Mouse (Mus musculus): Measurements from ENCODE around the gene Zbtb44.

Zbtb44 gene

DNA sequence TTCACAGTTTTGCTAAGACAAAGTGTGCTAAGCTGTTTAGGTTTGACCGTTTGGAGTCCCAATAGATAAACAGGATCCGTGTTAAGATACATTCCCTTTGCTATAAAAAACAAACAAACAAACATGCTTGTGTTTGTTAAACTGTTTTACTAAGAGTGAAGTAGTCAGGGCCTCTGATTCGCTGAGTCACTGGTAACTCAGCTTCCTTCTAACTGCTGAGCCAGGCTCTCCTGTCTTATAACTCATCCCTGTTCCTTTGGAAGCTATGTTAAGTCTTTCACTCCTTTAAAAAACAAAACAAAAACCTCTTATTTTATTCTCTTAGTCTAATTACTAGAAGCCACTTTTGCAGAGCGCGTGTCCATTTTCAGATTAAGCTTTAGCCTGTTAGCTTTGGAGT is 41.8 kb downstream of the Zbtb44 start:
- DNase-seq, result no peak

DNA sequence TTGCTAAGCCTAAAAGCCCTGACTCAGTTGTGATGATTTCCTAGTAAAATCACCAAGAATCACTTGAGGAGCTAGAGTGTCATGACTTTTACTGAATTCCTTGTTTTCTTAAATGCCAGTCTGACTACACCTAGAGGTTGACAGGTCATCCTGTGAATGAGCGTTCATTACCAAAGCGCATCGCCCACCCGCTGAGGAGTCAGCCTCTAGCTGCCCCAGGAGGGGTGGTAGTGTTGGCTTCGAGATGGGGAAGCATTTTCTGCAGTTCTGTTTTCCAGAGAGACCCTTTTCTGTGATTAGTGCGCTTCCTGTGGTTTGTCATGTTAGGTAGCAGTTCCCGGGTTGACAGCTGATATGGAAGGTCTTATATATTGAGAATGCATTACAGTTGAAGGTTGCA is 43.4 kb downstream of the Zbtb44 start:
- no peak for DNase-seq

DNA sequence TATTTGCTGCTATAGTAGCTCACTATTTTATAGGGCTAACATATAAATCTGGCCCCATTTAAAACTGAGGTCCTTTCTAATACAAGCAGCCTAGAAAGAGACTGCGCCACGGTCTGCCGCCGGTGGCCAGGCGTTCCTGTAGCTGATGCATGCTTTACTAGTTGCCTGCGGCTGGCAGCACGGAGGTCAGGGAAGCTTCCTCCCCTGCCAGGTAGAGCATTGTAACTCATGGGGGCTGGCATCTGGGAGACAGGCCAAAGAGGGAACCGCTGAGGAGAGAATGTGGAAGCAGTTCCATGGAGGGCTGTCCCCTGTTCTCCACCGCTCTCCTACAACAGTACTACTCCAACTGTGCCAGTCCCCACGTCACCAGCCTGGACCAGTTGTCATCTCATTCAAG is 44.4 kb downstream of the Zbtb44 start:
- DNase-seq, result no peak

DNA sequence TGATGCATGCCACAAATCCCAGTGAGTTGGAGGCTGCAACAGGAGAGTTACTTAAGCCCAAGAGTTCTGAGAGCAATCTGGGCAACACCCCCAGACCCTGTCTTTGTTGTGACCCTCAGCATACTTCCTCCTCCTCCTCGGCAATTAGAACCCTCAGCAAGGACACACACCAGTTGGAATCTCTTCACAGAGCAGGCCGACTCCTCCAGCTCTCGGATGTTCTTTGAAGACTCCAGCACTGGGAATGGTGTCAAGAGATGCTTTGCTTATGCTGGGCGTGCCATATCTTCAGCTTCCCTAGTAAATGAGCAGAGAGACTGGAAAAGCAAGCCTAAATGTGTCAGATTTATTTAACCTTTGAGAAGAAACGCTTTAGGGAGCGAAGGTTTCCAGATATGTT is 50.3 kb downstream of the Zbtb44 start:
- DNase-seq, result no peak

DNA sequence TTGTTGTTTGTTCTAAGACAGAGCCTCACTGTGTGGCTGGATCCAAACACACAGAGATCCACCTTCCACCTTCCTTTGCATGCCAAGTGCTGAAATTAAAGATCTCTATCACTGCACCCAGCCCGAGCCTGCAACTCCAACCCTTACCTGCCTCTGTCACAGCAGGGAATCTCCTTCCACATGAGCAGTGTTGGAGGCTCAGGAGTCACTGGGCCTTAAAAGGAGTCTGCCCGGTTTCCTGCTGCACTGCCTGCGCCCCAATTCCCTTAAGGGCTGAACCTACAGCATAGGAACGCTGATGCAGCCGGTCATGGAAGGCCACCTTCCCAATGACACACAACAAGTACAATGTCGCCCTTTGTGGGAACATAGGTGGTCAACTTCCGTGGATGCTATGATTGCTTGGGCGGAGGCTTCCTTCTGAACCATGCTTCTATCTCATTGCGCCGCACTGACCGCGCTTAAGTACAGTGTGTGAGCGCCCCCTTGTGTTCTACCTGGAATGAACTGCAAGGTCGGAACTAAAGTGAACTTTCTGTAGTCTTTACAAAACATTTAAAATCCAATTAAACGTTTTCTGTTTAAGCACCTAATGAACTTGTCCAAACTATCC is 51.7 kb downstream of the Zbtb44 start:
- peak; percentile 86 for DNase-seq

DNA sequence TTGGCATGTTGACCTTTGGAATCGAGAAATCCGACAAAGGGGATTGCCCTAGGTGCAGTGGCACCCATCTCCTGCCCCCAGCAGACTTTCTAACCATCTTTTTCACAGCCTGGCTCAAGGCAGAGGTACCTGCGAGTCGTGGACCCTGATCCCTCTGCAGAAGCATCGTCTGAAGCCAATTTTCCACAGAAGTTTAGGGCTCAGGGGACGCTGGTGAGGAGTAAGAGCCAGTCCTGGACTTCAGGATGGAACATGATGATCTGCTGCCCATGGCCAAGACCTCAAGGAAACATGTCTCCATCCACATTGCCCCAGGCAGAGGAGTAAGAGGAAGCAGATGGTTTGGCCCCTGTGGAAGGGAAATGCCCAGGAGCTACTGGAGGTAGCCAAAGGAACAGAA is 52.3 kb downstream of the Zbtb44 start:
- no peak for DNase-seq

DNA sequence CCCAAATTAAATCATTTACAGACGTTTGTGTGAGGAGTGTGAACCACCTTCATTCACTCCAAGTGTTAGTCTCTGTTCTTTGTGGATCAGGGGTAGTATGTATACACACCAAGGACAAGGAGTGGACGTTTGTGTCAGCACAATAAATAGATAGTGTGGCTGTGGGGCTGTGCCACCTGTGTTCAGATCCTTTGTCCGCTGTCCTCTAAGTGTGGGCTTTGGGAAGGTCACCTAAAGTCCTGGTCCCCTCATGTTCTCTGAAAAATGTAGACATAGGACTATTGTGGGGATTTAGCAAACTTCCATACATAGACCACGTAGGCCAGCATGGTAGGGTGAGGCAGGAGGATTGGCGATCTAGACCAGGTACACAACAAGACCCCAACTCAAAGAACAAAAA is 55.1 kb downstream of the Zbtb44 start:
- DNase-seq, result no peak

DNA sequence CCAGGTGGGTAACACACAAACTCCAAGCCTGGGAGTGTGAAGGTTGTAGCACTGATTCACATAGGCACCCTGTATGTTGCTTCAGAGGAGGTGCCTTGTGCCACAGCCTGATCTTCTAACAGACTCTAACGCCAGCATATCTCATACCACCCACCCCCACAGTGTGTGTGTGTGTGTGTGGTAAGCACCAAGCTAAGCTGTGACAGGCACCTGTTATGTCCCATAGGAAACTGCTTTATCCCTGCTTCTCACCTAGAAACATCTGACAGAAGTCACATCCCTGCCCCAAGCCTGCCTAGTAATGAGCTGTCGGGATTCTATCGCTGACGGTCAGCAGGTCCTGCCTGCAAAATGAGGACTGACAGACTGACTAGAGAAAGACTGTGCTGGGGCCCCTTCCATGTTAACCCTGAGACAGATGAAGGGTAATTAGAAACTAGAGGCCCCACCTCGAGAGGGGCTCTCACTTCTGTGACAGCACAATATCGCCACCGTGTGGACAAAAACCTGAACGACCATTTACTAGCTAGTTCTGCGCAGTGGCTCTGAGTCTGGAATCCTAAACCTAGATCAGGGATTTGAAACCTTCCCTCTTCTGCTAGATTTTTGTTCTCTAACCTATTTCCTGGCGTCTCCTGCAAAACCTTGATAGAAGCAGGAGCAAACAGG is 55.8 kb downstream of the Zbtb44 start:
- DNase-seq, result peak; percentile 83

DNA sequence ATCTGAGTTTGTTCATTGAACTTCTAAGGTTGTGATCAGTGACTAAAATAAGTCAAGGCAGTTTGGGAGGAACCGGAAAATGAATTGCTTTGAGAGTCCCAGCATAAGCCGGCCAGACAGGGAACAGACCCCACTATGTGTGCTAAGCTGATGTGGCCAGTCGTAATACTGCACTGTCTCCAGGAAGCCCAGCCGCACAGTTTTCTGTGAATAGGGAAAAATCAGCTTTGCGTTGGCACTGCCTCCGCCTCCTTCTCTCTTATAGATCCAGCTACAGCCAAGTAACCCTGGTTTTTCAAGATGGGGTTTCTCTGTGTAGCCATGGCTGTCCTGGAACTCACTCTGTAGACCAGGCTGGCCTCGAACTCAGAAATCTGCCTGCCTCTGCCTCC is 56.3 kb downstream of the Zbtb44 start:
- no peak for DNase-seq

DNA sequence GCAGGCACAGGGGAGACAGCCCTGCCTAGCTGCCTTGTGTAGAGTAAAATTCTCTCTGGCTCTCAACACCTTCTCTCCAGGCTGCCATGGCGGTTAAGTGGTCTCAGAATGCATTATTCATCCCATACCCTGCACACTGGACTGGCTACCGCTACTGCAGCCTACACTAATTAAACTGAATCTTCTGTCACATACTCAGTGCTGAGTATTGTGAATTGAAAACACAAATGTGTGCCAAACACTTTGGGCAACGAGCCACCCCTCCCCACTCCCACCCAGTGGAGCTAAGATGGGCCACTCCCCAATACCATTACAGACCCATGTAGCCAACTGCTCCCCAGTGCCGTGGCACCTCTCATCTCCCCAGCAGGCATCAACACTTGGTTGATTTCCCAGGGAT is 57.0 kb downstream of the Zbtb44 start:
- no peak for DNase-seq

DNA sequence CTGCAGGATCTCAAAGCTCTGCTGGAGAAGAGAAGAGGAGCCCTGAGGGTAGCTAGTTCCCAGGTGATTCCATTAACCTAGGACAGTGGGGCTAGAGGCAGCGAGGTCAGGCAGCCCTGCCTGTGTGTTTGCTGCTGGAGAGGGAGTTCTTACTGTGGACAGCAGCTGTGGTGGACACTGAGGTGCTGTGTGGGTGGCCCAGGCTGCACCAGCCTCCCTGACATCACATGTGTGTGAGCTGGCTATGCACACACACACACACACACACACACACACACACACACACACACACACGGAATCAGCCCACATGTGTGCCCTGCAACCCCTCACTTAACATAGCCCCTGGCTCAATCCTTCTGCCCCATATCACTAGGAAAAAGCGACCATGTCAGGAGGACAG is 57.7 kb downstream of the Zbtb44 start:
- no peak for DNase-seq

DNA sequence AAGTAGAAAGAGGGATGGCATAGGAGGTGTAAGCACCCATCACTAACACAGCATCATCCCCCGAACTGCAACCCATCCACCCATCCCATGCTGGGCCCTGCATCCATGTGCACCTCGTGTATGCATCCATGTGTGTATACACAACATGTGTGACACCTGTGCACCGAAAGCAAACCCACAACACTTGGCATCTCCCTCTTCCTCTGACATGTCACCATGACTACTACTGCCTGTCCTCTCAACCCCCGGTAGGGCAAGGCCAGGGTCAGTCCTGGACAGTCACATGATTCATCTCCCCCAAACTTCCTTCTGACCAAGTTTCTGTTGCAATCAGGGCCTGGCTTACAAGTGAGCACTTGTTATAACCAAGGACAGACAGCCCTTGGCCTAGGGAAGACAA is 58.4 kb downstream of the Zbtb44 start:
- DNase-seq, result no peak

DNA sequence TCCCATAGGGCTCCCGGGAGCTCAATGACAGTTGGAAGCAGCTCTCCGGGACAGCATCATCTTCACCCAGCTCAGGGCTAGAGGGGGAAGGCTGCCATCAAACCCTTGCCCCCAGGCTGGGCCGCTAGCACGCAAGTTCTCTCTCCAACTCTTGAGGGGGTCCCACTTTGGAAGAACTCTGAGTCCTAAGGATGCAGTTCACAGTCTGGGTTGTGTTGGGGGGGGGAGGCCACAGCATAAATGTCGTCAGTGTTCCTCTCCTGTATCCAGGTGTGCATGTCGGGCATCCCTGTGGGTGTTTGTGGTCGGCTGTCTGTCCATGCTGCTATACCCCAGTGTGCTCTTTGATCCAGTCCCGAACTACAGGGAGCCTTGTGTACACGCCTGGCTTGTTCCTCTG is 59.1 kb downstream of the Zbtb44 start:
- DNase-seq, result no peak

DNA sequence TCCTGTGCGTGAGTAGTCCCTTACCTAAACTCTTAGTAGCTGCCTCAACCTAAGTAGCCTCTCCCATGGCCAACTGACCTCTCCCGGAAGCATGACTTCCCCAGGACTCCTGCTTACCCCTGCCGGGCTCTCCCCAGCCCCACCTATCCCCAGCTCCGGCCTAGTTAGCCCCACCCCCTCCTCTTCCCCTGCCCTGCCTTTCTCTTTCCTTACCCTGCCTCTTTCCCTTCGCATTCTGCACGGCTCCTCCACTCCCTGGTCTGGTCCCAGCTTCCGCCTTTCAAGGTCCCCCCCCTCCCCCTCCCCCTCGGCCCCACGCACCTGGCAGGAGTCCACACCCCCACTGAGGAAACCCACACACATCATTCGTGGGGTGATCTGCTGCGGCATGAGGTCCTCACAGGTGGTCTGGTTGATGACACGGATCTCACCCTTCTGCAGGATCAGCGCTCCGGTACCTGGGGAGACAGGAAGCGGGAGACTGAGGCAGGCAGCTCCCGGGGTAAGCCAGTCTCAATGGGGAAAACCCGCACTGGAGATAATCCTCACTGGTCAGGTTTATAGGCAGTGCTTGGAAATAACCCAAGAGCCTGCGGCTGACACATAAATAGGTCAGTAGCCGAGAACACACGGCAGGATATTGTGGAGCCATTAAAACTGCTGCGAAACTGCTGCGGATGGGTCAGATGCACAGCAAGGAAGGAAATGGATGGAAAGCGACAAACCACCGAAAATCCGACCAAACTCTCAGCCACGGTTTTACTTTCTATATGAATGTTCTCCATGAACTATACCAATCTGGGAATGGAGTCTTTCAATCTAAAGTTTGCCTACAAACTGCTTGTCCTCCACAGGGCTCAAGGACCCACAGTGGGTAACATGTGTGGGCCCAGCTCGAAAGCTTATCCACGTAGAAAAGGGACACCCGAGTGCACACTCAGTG is 59.9 kb downstream of the Zbtb44 start:
- DNase-seq, result no peak

DNA sequence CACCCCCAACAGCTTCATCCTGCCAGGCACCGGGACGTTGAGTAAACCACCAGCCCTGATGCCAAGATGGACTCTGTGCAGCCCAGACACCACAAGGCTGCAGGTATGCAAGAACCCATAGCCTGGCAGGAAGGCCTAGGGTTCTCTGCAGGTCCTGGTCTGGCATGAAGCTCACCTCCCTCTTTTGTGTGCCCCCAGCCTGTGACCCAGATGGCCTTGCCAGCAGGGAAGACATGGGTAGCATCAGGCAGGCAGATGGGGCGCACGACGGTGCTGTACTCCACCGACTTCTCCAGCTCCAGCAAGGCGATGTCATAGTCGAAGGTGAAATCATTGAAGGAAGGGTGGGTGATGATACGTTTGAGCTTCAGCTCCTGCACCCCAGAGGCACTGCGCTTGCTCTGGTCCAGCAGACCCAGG is 60.7 kb downstream of the Zbtb44 start:
- DNase-seq, result no peak

DNA sequence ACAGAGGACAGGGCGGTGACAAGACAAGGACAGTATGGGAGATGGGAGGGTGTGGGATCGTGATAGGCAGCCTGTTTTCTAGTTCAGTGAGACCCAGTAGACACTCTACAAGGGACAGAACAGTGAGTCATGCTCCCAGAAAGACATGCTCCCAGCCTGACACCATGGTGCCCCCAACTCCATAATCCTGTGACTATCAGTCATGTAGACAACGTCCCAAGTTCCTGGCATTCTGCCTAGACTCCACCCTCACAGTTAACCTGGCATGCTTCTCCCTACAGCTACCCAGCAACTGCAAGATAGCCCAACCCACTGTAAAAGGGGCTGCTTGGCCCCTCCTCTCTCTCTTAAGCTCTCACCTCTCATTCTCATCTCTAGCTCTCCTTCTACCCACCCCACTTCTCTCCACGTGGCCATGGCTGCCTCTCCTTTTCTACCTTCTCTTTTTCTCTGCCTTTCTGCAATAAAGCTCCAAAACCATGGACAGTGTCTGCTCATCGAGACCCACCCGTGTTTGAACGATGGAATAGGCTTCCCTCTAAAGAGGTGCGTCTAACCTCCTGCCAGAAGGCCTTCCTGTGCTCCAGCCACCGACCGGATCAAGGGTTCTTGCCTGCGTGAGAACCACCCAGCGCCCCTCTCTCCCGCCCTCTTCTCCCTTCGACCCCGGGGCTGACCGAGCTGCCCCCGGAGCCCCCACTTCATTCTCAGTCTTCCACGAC is 61.8 kb downstream of the Zbtb44 start:
- DNase-seq, result no peak

DNA sequence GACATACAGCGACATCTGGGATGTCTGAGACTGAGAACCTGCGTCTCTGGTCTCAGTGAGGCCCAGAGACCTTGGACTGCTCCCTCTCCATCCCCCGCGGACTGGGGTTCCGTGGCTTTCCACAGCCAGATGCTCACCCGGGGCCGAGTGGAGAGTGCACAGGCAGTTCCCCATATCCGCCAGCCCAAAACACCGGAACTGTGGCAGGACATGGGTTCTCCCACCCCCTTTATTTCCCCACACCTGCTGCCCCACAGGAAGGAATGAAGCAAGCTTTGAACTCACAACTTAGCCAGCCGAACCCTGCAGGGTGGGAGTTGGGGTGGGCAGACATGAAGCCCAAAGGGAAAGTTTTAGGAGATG is 62.4 kb downstream of the Zbtb44 start:
- no peak for DNase-seq

DNA sequence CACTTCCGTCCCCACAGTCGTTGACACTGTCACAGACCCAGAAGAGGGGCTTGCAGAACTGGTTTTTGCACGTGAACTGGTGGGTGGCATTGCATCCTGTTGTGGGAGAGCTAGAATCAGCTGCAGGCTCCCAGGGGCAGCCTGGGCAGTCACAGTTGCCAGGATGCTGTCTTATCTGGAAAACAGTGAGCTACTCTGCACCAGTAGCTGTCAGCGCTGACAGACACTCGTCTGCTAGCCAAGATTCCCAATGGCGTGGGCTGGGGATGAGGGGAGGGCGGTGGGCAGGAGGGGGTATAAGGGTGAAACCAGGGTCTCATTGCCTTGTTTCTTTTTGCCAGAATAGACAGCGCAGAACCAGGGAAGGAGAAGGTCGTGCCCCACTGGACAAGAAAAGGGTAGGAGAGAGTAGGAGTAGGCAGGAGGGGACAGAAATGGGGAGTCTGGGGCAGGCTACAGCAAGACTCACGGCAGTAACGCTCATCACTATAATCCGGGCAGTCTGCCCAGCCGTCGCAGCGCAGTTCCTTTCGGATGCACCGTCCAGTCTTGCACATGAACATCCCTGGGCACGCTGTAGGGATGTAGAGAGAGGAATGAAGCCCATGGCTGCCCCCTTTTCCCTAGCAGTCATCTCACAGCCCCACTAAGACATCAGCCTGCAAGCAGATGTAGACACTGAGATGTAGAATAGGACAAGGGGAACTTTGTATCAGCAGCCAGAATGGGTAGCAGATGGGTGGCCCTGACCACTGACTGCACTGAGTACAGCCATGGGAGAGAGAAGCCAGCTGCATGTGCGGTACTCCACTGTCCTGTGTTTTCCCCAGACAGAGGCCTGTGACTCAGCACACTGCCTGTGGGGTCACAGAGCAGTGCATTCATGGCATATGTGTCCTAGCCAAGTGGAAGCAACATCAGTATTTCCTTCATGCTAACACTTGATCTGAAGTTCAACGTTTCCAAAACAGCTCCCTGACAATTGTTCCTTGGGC is 66.9 kb downstream of the Zbtb44 start:
- DNase-seq, result peak; percentile 3

DNA sequence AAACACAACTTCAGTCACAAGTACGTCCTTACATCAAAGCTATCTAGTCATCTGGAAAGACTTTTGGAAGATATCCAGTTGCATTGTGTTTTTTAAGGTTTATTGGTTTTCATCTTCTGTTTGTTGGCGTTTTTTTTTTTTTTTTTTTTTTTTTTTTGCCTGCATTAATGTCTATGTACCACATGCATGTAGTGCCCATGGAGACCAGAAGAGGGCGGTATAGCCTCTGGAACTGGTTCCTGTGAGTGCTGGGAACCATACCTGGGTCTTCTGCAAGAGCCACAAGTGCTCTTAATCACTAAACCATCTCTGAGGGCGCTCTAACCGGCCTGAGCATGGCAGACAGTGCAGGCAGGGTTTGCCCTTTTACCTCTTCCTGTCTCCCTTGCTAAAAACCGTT is 67.7 kb downstream of the Zbtb44 start:
- DNase-seq, result peak; percentile 23

DNA sequence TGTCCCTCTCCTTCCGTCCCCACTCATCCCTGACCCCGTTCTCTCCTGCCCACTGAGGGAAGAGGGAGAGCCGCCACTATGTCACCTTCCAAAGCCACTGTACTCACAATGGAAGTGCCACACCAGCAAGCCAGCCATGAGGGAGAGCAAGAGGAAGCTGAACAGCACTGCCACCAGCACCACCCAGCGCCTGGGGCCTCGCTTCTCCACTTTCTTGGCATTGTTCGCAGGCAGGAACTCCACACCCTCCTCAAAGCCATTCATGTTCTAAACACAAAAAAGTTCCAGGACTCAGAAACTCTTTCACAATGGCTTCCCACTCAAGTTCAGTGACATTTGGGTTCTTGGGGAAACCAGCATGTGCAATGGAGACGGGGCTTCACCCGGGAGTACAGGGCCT is 78.0 kb downstream of the Zbtb44 start:
- no peak for DNase-seq

DNA sequence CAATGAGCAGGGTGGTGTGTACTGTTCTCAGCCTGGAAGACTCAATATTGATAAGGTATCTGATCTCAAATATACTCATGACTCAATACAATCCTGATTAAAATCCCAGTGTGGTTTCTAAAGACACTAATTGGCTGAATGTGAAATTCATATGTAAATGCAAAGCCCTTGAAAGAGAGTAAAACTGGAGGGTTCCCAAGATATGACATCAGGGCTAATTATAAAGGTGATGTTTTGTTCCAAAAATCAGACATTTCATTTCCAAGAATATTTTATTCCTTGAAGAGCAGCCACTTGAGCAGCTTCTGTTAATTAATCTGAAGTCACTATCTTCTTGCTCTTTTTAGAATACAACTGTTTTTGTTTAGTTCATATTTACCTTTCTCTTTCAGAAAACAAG is 85.1 kb downstream of the Zbtb44 start:
- DNase-seq, result no peak

DNA sequence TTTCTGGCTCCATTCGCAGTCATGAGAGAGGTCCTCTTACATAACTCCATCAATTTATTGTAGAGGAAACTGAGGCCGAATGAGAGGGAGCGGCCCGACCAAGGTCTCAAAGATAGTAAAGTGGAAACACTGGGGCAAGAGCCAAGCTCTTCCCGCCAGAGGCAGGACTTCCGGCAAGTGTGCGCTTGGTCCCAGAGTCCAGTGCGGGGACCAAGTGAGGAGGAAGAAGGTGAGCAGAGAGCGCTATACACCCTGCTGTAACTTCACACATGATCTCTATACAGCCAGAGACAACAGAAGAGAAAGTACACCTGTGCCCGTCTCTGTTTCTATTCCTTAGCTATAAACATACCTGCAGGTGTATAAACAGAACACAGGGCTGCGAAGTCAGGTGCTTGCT is 86.6 kb downstream of the Zbtb44 start:
- no peak for DNase-seq
